Mouse (Mus musculus) CH12.LX (cell line): ENCODE results near the gene Zfp784. TPM values are rescaled to one million over a fixed set of nuclear protein-coding genes. Genes with fewer than 3 reads are reported as not detected.
A peak's percentile ranks its signal among the peaks of the same experiment; 100 is the strongest.
"Not testable (repeated sequence)": the region's sequence is repeated elsewhere in the genome, so short reads cannot be mapped to it uniquely, and the experiment has no call there.

Experiments used
- DNase-seq: peaks from one replicate; pipeline ENCODE4 v3.0.0-alpha.2; 2013; ENCODE audit errors: extremely low read depth
- H3K27ac ChIP-seq: 2 replicates; pipeline ENCODE4 v1.5.1; 2012; ENCODE audit warnings: low read depth, mild to moderate bottlenecking, control low read depth, moderate library complexity; ENCODE audit not compliant: insufficient read depth
- H3K27me3 ChIP-seq: replicated peaks from 2 replicates; pipeline ENCODE3; 2012; ENCODE audit warnings: inconsistent platforms
- H3K36me3 ChIP-seq, 2 experiments: replicated peaks in 1 of 2; 2 replicates each; pipeline versions ENCODE3 to v1.6.1; 2012; ENCODE audit warnings: inconsistent platforms in 1 of 2, low read length in 1 of 2, mild to moderate bottlenecking in 1 of 2, mixed read lengths in 1 of 2, moderate library complexity in 1 of 2; ENCODE audit not compliant: control insufficient read depth in 1 of 2, insufficient read depth in 1 of 2
- H3K4me1 ChIP-seq, 2 experiments: 2 replicates each; pipeline ENCODE4 v1.6.1; 2012; ENCODE audit warnings: inconsistent platforms in 1 of 2, moderate library complexity in 1 of 2; ENCODE audit not compliant: insufficient read depth in 2 of 2, control insufficient read depth in 1 of 2
- H3K4me2 ChIP-seq: 2 replicates; pipeline ENCODE4 v1.6.1; 2012; ENCODE audit warnings: low read depth, mild to moderate bottlenecking, control low read depth; ENCODE audit not compliant: poor library complexity, insufficient read depth, severe bottlenecking
- H3K4me3 ChIP-seq, 3 experiments: fragments of 150-350 bp in 1 of 3; sonication (generic) in 1 of 3; replicated peaks in 1 of 3; 2 replicates each; pipeline versions ENCODE3 to v1.5.1; 2011 to 2012; ENCODE audit warnings: low read depth in 2 of 3, low read length in 2 of 3, mild to moderate bottlenecking in 2 of 3, moderate library complexity in 2 of 3, control low read depth in 1 of 3, improper control_type of control experiment in 1 of 3, inconsistent platforms in 1 of 3, mixed read lengths in 1 of 3; ENCODE audit not compliant: poor library complexity in 1 of 3
- H3K79me2 ChIP-seq: replicated peaks from 2 replicates; pipeline ENCODE4 v1.6.1; 2012; ENCODE audit warnings: mild to moderate bottlenecking, moderate library complexity; ENCODE audit not compliant: control insufficient read depth, poor library complexity, insufficient read depth, severe bottlenecking; ENCODE audit errors: extremely low read depth
- H3K9ac ChIP-seq: 2 replicates; pipeline ENCODE4 v1.6.1; 2012; ENCODE audit warnings: low read depth, mild to moderate bottlenecking, control low read depth, moderate library complexity; ENCODE audit not compliant: insufficient read depth
- H3K9me3 ChIP-seq: replicated peaks from 2 replicates; pipeline ENCODE3; 2012; ENCODE audit warnings: low read length, inconsistent platforms, mixed read lengths
- CHD1 ChIP-seq: IDR thresholded peaks from 2 replicates; pipeline ENCODE4 v1.6.1; 2012; ENCODE audit warnings: low read depth, low read length, improper control_type of control experiment, inconsistent platforms
- CTCF ChIP-seq, 2 experiments: IDR thresholded peaks in 1 of 2; conservative IDR thresholded peaks in 1 of 2; 2 replicates each; pipeline ENCODE4 v1.5.1; 2011 to 2012; ENCODE audit warnings: low read depth in 2 of 2, low read length in 2 of 2, improper control_type of control experiment in 1 of 2, inconsistent platforms in 1 of 2, mild to moderate bottlenecking in 1 of 2, moderate library complexity in 1 of 2
- ELF1 ChIP-seq: IDR thresholded peaks from 2 replicates; pipeline ENCODE4 v1.6.1; 2014; ENCODE audit warnings: low read depth, mild to moderate bottlenecking, inconsistent platforms, low read length, improper control_type of control experiment
- GABPA ChIP-seq: IDR thresholded peaks from 2 replicates; pipeline ENCODE4 v1.6.1; 2012; ENCODE audit warnings: low read depth, low read length, improper control_type of control experiment, inconsistent platforms; ENCODE audit not compliant: insufficient replicate concordance
- KAT2A ChIP-seq: IDR thresholded peaks from 2 replicates; pipeline ENCODE4 v1.6.1; 2012; ENCODE audit warnings: low read length, improper control_type of control experiment, inconsistent platforms; ENCODE audit not compliant: insufficient replicate concordance
- MAFK ChIP-seq: IDR thresholded peaks from 2 replicates; pipeline ENCODE4 v1.6.1; 2011; ENCODE audit warnings: low read length, improper control_type of control experiment; ENCODE audit not compliant: insufficient replicate concordance
- MAX ChIP-seq: IDR thresholded peaks from 2 replicates; pipeline ENCODE4 v1.6.1; 2011; ENCODE audit warnings: low read length, improper control_type of control experiment
- MXI1 ChIP-seq: IDR thresholded peaks from 2 replicates; pipeline ENCODE4 v1.6.1; 2011; ENCODE audit warnings: mild to moderate bottlenecking, low read depth, low read length, improper control_type of control experiment
- NELFE ChIP-seq: IDR thresholded peaks from 2 replicates; pipeline ENCODE4 v1.6.1; 2011; ENCODE audit warnings: low read depth, low read length, improper control_type of control experiment
- NRF1 ChIP-seq: IDR thresholded peaks from 2 replicates; pipeline ENCODE4 v1.6.1; 2014; ENCODE audit warnings: low read depth, mild to moderate bottlenecking, inconsistent platforms, low read length, improper control_type of control experiment, moderate library complexity
- PAX5 ChIP-seq: IDR thresholded peaks from 2 replicates; pipeline ENCODE4 v1.6.1; 2012; ENCODE audit warnings: low read length, inconsistent platforms, mixed read lengths
- POLR2A ChIP-seq: IDR thresholded peaks from 2 replicates; pipeline ENCODE4 v1.6.1; 2011; ENCODE audit warnings: low read depth, mild to moderate bottlenecking, improper control_type of control experiment, low read length
- SMC3 ChIP-seq: IDR thresholded peaks from 2 replicates; pipeline ENCODE4 v1.6.1; 2011; ENCODE audit warnings: low read depth, low read length, improper control_type of control experiment
- TBP ChIP-seq: conservative IDR thresholded peaks from 2 replicates; pipeline ENCODE4 v1.6.1; 2011; ENCODE audit warnings: low read depth, low read length, improper control_type of control experiment
- ZC3H11A ChIP-seq: IDR thresholded peaks from 2 replicates; pipeline ENCODE4 v1.6.1; 2012; ENCODE audit warnings: low read depth, mild to moderate bottlenecking, inconsistent platforms, low read length, improper control_type of control experiment
- ZMIZ1 ChIP-seq: IDR thresholded peaks from 2 replicates; pipeline ENCODE4 v1.6.1; 2012; ENCODE audit warnings: low read depth, mild to moderate bottlenecking, inconsistent platforms, low read length, improper control_type of control experiment
- dilution Hi-C: fragments of 300-500 bp; cut with MboI; formaldehyde crosslinking; loops from 2 replicates; pipeline ENCODE4 v1.14.3; 2020; ENCODE audit warnings: low sequenced_read_pairs; ENCODE audit not compliant: extremely low pct_unique_long_range_greater_than_20kb, extremely low pct_ligation_motif_present
- in situ Hi-C: fragments of 300-500 bp; cut with MboI; formaldehyde crosslinking; loops from 3 replicates; pipeline ENCODE4 v1.14.3; 2019; ENCODE audit warnings: low sequenced_read_pairs, low pct_ligation_motif_present, low pct_unique_long_range_greater_than_20kb, mixed read lengths
- polyA plus RNA-seq: library from polyadenylated mRNA; unstranded; fragments of >175 nt; gene quantifications from 2 replicates; pipeline ENCODE4 v1.2.1, GENCODE M21; 2012; ENCODE audit warnings: low read depth; ENCODE audit not compliant: insufficient read length
- total RNA-seq, 2 experiments: library from RNA; depleted of rRNA; stranded (reverse); fragments of 300-350 nt in 1 of 2; fragments of >200 nt in 1 of 2; gene quantifications; 2 replicates each; pipeline ENCODE4 v1.2.3; 2012 to 2014

Zfp784 gene
- total and polyA plus RNA-seq, 3 experiments = 0.53 to 1.5 (median 1.1) TPM

DNA sequence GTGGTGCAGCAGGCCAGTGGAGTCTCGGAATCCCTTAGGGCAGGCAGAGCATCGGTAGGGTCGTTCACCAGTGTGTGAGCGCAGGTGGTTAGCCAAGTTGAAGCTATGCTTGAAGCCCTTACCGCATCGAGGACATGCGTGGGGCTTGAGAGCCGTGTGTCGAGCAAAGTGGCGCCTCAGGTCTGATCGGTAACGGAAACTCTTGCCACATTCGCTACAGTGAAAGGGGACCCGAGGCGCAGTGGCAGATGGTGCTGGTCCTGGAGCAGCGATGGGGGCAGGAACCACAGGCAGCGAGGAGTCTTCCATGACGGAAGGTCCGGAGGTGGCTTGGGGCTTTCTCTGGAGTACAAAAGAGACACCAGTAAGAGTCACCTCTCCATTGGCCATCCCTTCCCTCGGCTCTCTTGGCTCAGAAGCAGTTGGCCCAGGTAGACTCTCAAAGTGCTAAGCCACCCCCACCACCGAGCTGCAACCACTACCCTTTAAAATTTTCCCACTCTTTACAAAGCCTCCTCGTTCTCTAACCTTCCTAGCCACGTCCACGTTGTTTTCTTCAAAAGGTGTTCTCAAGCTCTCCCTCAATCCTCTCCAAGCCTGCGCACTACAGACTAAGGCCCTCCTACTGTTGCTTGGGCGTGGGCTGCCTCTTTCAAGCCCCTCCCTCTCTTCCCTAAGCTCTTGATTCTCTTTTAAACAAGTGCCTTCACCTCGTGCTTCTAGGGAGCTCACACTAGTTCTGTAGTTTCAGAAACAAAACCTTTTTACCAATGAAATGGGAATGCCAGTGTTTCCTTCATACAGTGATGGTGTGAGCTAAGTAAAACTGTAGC is 25.3 kb downstream of the Zfp784 start:
- Histone ChIP-seq H3K9ac (peak overlapping the region; percentile 97; the same call in 1 of the 2 replicates), H3K36me3 (peaks cover 49 to 57% of the 10 kb centered on the region in 2 experiments), H3K27ac (no peak overlapping the region), H3K4me1 (peaks cover 4 to 27% of the 10 kb centered on the region in 2 experiments), H3K4me3 (peak overlapping the region; percentile 21 to 46 (median 43)), H3K79me2 (peaks cover 6% of the 10 kb centered on the region; the same call in 1 of the 2 replicates), H3K4me2 (peak overlapping the region; percentile 77), H3K27me3 (no peaks in the 10 kb centered on the region), H3K9me3 (peaks cover 6% of the 10 kb centered on the region)
- dilution Hi-C loops (no loop called here), in situ Hi-C loops (no loop called here)
- peak; percentile 53 for TF ChIP-seq POLR2A
- TF ChIP-seq ELF1 = no peak
- peak; percentile 45; the same call in 1 of the 2 replicates for TF ChIP-seq NRF1
- no peak for TF ChIP-seq MAFK
- DNase-seq = peak; percentile 70

DNA sequence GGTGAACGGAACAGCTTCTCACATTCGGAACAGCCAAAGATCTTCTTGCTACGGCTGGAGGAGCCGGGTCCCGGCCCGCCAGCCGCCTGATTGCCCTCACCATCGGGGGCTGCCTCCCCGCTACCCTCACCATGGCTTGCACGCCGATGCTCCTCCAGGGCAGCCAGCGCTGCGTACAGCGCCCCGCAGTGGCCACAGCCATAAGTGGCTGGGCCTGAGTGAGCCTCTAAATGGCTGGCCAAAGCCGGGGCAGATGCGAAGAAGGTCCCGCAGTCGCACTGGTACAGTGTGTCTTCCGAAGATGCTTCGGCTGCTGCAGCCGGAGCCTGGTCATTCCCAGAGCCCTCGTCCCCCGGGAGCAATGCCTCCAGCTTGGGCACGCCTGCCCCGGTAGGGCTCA is 30.0 kb downstream of the Zfp784 start:
- peaks cover 5% of the 10 kb centered on the region; the same call in 1 of the 2 replicates for H3K79me2 ChIP-seq
- H3K4me1 ChIP-seq = peaks cover 4 to 20% of the 10 kb centered on the region in 2 experiments
- no peak for DNase-seq
- in situ Hi-C loops = no loop called here
- H3K4me2 ChIP-seq = no peak overlapping the region
- TF ChIP-seq ZC3H11A (no peak), CTCF (conservative IDR thresholded peaks at IDR 0.05 in 1 of 2, IDR thresholded peaks at IDR 0.05 in 1 of 2; ENCODE audit: low read depth in 2 of 2, low read length in 2 of 2) (no peak), MAX (no peak), POLR2A (no peak), TBP (no peak), MXI1 (no peak), PAX5 (no peak), CHD1 (no peak), NELFE (no peak), GABPA (no peak), KAT2A (no peak), SMC3 (no peak), ZMIZ1 (no peak)
- TF ChIP-seq, all 38 proteins: peak for 0
- Histone ChIP-seq H3K4me3 (no peak overlapping the region), H3K9ac (no peak overlapping the region), H3K36me3 (peaks cover 54 to 68% of the 10 kb centered on the region in 2 experiments), H3K27ac (no peak overlapping the region), H3K27me3 (no peaks in the 10 kb centered on the region), H3K9me3 (no peaks in the 10 kb centered on the region)
- dilution Hi-C loops = no loop called here

DNA sequence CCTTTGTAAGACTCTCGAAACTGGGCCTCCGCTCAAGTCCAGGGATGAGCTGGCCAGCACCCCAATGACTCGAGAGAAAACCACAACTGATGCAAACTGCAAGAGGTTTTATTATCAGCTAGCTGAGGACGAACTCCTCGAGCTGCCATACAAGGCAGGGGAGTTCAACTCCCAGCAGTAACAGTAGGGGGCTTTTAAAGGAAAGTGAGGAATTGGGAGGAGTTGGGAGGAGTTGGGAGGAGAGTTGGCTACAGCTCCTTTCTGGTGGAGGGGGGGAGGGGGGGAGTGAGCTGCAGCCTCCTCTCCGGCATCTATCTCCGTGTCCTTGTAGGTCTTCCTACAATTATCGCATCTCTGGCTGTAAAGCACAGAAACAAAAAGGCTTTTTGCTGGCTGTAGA is 35.4 kb downstream of the Zfp784 start:
- in situ Hi-C loops, H3K4me1 ChIP-seq, H3K27me3 ChIP-seq, dilution Hi-C loops, H3K27ac ChIP-seq, H3K4me2 ChIP-seq, DNase-seq, H3K9ac ChIP-seq, H3K79me2 ChIP-seq, H3K9me3 ChIP-seq, H3K4me3 ChIP-seq: not testable (repeated sequence)
- peaks cover 8 to 20% of the 10 kb centered on the region in 2 experiments for H3K36me3 ChIP-seq
